Mouse (Mus musculus) intestine, embryonic 15.5 days (tissue): ENCODE data around the gene Bpgm. TPM values are rescaled to one million over a fixed set of nuclear protein-coding genes. Genes with fewer than 3 reads are reported as not detected.
A peak's percentile ranks its signal among the peaks of the same experiment; 100 is the strongest.

ENCODE experiments used
- ATAC-seq: fragments of 200-750 bp; cut with Nextera tagmentation; 2 replicates; pipeline ENCODE4 v1.8.0; 2017; ENCODE audit warnings: moderate TSS enrichment, moderate library complexity
- H3K27ac ChIP-seq: fragments of 300-500 bp; sonication (generic); 2 replicates; pipeline ENCODE4 v1.5.1; 2015; ENCODE audit warnings: mild to moderate bottlenecking, inconsistent platforms
- H3K27me3 ChIP-seq: fragments of 300-500 bp; sonication (generic); replicated peaks from 2 replicates; pipeline ENCODE4 v1.6.1; 2015; ENCODE audit warnings: inconsistent platforms
- H3K36me3 ChIP-seq: fragments of 300-500 bp; sonication (generic); 2 replicates; pipeline ENCODE4 v1.6.1; 2015; ENCODE audit warnings: inconsistent platforms
- H3K4me1 ChIP-seq: fragments of 300-500 bp; sonication (generic); replicated peaks from 2 replicates; pipeline ENCODE4 v1.6.1; 2015; ENCODE audit warnings: inconsistent platforms
- H3K4me2 ChIP-seq: fragments of 300-500 bp; sonication (generic); replicated peaks from 2 replicates; pipeline ENCODE4 v1.6.1; 2015; ENCODE audit warnings: mild to moderate bottlenecking, inconsistent platforms
- H3K4me3 ChIP-seq: fragments of 300-500 bp; sonication (generic); replicated peaks from 2 replicates; pipeline ENCODE4 v1.5.1; 2015; ENCODE audit warnings: inconsistent platforms
- H3K9ac ChIP-seq: fragments of 300-500 bp; sonication (generic); 2 replicates; pipeline ENCODE4 v1.6.1; 2015; ENCODE audit warnings: inconsistent platforms
- H3K9me3 ChIP-seq: fragments of 300-500 bp; sonication (generic); 2 replicates; pipeline ENCODE4 v1.6.1; 2016; ENCODE audit warnings: inconsistent platforms
- WGBS: fragments of 180-500 bp; shearing (Covaris S2); methylation state at CpG from one replicate; pipeline ENCODE4 v1.1.7; 2015; 5-methylcytosine and 5-hydroxymethylcytosine counted together
- polyA plus RNA-seq: library from polyadenylated mRNA; unstranded; fragments of >200 nt; fragmentation: Nextera tagmentation; extraction: Ambion mirVana; gene quantifications from 2 replicates; pipeline ENCODE4 v1.2.1, GENCODE M21; 2015

The Bpgm gene
- polyA plus RNA-seq, 1 experiment from 2014 or later, result 40.4 TPM

DNA sequence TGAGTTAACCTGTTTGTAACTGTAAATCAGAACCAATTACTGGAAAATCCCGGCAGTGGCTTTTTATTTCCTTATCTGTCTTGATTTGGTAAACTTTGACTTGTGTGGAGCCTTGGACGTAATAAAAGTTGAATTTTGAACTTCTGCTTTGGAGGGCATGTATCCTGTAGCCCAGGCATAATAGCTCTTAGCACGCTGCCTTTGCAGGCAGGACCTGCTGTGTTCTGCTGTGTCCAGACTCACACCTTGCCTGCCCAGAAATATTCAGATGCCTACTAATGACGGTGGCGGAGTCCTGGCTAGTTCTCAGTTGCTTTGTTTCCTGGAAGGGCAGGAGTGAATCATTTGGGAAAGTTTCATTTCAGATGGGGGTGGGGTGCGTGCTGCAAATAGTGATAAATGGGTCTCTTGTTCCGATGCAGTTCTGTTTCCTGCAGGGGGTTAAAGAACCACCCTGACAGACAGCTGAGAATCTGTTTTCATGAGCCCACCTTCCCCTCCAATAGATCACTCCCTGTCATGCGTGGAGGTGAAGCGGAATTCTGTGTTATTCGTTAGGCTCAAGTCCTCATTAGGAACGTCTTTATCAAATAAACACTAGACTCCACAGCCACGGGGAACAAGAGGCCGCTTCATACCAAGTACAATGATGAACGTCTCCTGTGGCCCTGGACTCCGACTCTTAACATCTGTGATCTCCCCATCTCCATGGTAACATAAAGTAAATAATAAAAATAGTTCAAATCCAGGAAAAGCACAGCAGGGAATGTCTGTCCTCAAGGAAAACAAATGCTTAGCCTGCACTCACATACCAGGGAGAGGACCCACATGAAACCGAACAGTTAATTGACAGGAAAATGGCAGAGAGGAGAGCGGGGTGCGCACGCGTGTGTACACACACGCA lies 67.5 kb downstream of the Bpgm start:
- Histone ChIP-seq H3K27ac (peak overlapping the region; percentile 66), H3K9me3 (no peaks in the 10 kb centered on the region), H3K4me1 (peaks cover 17% of the 10 kb centered on the region), H3K4me2 (peak overlapping the region; percentile 51), H3K4me3 (no peak overlapping the region), H3K9ac (no peak overlapping the region), H3K36me3 (no peaks in the 10 kb centered on the region), H3K27me3 (no peaks in the 10 kb centered on the region)
- ATAC-seq, result peak; percentile 80
- 30% methylated on average over 21 of the region's 21 CpGs for WGBS

DNA sequence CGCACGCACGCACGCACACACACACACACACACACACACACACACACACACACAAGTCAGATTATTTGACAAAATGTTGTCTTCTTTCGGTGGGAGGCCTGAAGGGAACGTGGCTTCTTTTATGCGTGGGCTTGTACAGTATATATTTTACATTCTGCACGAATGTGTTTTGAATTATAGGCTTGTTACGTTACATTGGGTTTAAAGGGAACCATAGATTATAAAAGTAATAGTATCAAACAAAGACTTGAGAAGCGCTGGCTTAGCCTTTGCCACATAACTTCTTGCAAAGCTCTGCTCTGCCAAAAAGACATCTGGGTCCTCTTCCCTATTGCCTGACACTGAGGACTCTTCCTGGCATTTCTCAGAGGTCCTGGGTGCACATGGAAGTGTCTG lies 68.2 kb downstream of the Bpgm start:
- peak overlapping the region; percentile 51 for H3K4me2 ChIP-seq
- WGBS, result 51% methylated on average over 10 of the region's 10 CpGs
- 0 out of 2 replicates have a peak overlapping the region, but pooled peaks have one; percentile 66 for H3K27ac ChIP-seq
- no peaks in the 10 kb centered on the region for H3K36me3 ChIP-seq
- H3K4me3 ChIP-seq, result no peak overlapping the region
- ATAC-seq, result no peak
- peaks cover 22% of the 10 kb centered on the region for H3K4me1 ChIP-seq
- no peaks in the 10 kb centered on the region for H3K27me3 ChIP-seq
- H3K9ac ChIP-seq, result no peak overlapping the region
- no peaks in the 10 kb centered on the region for H3K9me3 ChIP-seq

DNA sequence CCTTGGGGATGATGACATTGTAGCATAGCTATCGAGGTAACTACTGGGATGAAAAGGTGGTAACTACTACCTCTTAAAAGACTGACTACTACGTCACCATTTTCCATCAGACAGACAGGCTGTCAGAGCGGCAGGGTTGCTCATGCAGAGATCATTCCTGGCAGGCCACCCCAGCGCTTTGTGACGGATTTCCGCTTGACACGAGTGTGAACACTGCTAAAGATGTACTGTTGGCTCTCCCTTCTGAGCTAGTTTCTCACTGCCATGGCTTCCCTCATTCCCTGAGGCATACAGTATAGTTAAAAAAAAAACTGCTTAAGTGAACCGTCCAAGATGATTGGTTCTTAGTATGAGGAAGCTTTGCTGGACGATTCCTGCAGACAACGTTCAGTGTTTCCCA lies 69.3 kb downstream of the Bpgm start:
- WGBS, result 78% methylated on average over 10 of the region's 10 CpGs

GRCm38 (mm10) chr6:34548406-34548990 lies 72.5 kb downstream of the Bpgm start:
- peak overlapping the region; percentile 80 for H3K27ac ChIP-seq
- ATAC-seq, result peak; percentile 72
- H3K4me2 ChIP-seq, result no peak overlapping the region
- H3K9me3 ChIP-seq, result no peaks in the 10 kb centered on the region
- H3K36me3 ChIP-seq, result no peaks in the 10 kb centered on the region
- WGBS, result 35% methylated on average over 13 of the region's 13 CpGs
- H3K27me3 ChIP-seq, result no peaks in the 10 kb centered on the region
- H3K4me1 ChIP-seq, result peaks cover 14% of the 10 kb centered on the region
- no peak overlapping the region; the same call in 1 of the 2 replicates for H3K9ac ChIP-seq
- H3K4me3 ChIP-seq, result no peak overlapping the region

More for the DNA sequence above, 69.3 kb downstream of the Bpgm start:
- Histone ChIP-seq H3K27me3 (no peaks in the 10 kb centered on the region), H3K36me3 (no peaks in the 10 kb centered on the region), H3K4me1 (peaks cover 22% of the 10 kb centered on the region), H3K4me3 (no peak overlapping the region), H3K9me3 (no peaks in the 10 kb centered on the region), H3K9ac (no peak overlapping the region), H3K27ac (peak overlapping the region; percentile 5; the same call in 1 of the 2 replicates), H3K4me2 (no peak overlapping the region)
- no peak for ATAC-seq

- Histone ChIP-seq H3K4me3 (no peak overlapping the region), H3K36me3 (no peaks in the 10 kb centered on the region), H3K27me3 (no peaks in the 10 kb centered on the region), H3K9me3 (no peaks in the 10 kb centered on the region), H3K9ac (no peak overlapping the region; the same call in 1 of the 2 replicates), H3K4me2 (no peak overlapping the region), H3K4me1 (peaks cover 9% of the 10 kb centered on the region), H3K27ac (peak overlapping the region; percentile 80)
- ATAC-seq, result peak; percentile 15; the same call in 1 of the 2 replicates
- WGBS, result 38% methylated on average over 2 of the region's 2 CpGs
Measured at GRCm38 (mm10) chr6:34549017-34549416, 73.0 kb downstream of the Bpgm start.

DNA sequence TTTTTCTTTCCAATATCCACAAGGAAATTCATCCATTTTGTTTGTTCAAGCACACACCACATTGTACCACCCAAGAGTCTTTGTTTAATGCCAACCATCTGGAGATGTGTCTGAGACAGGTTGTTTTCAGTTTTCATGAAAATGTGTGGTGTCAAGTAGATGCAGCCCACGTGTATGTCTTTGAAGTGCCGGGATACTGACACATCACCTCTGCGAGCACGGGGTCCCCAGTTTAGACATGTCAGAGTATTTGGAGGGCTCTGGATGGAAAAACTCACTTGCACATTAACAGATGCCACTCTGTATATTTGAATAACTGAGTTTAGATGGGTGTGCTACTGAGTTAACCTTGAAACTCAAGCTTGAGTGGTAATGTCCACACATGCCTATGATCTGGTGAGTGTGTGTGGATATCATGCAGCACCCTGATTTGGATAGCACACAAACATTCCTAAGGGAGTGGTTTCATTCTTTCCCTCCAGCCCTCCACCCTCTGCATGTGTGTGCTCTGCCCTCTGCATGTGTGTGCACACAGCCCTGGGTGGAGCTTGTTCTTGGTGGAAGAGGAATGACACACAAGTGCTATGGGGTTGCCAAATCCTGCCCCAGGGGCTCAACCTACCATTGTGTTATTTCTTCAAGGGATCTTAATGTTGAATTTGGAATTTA lies 76.6 kb downstream of the Bpgm start:
- ATAC-seq, result no peak
- no peak overlapping the region for H3K4me3 ChIP-seq
- no peaks in the 10 kb centered on the region for H3K27me3 ChIP-seq
- H3K36me3 ChIP-seq, result no peaks in the 10 kb centered on the region
- H3K4me2 ChIP-seq, result no peak overlapping the region
- peaks cover 6% of the 10 kb centered on the region; the same call in 1 of the 2 replicates for H3K4me1 ChIP-seq
- no peak overlapping the region for H3K9ac ChIP-seq
- no peaks in the 10 kb centered on the region for H3K9me3 ChIP-seq
- no peak overlapping the region for H3K27ac ChIP-seq
- WGBS, result 87% methylated on average over 4 of the region's 4 CpGs

DNA sequence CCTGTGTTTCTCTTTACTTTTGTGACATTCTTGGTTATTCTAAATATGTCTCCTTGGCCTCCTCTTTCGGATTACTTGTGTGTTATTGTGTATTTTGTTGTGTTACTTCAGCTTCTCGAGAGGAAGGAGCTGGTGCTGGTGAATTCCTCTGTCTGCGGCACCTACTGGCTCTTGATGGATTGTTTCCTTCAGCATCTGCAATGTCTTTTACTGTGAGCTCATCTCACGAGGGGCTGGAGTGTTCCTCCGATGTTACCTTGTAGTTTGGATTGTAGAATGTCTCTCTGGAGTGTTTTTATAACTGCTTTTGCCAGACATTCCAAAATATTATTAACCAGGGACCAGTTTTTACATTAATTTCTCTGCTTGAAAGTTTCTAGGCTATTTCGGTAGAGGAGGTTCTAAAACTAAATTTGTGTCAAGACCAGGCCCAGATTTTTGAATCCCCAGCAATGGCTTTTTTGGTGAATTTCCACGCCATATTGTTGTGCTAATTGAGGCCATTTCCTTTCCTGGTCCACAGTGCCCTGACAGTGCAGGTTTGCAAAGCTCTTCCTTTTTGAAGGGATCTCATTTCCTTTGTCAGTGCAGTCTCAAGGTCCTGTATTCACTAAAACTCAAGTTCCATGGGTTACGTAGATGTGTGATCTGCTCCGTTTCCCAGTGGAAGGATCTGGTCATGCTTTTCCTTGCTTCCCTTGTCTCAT lies 78.4 kb downstream of the Bpgm start:
- H3K4me1 ChIP-seq, result peaks cover 1% of the 10 kb centered on the region; the same call in 1 of the 2 replicates
- H3K9me3 ChIP-seq, result no peaks in the 10 kb centered on the region
- no peaks in the 10 kb centered on the region for H3K27me3 ChIP-seq
- H3K4me3 ChIP-seq, result no peak overlapping the region
- WGBS, result 53% methylated on average over 9 of the region's 9 CpGs
- H3K36me3 ChIP-seq, result no peaks in the 10 kb centered on the region
- H3K4me2 ChIP-seq, result no peak overlapping the region
- no peak for ATAC-seq
- no peak overlapping the region for H3K9ac ChIP-seq
- H3K27ac ChIP-seq, result no peak overlapping the region

Other genes with a start within 250 kb of the Bpgm start
- 130 and 136 TPM in 2 replicates for gene Akr1b3, start 158.7 kb upstream of the Bpgm start, polyA plus RNA-seq
- gene Akr1b8, start 122.1 kb upstream of the Bpgm start, polyA plus RNA-seq, result 4.8 and 5.5 TPM in 2 replicates
- gene Akr1b10, start 92.0 kb upstream of the Bpgm start, polyA plus RNA-seq, result 14.5 and 15.4 TPM in 2 replicates
- gene Akr1b7, start 63.9 kb upstream of the Bpgm start, polyA plus RNA-seq, result 2.5 and 43.7 TPM in 2 replicates
- gene Cald1, start 122.3 kb downstream of the Bpgm start, polyA plus RNA-seq, result 338 and 366 TPM in 2 replicates